Mouse (Mus musculus): ENCODE data around the gene G6pdx.
A peak's percentile ranks its signal among the peaks of the same experiment; 100 is the strongest.

The G6pdx gene

DNA sequence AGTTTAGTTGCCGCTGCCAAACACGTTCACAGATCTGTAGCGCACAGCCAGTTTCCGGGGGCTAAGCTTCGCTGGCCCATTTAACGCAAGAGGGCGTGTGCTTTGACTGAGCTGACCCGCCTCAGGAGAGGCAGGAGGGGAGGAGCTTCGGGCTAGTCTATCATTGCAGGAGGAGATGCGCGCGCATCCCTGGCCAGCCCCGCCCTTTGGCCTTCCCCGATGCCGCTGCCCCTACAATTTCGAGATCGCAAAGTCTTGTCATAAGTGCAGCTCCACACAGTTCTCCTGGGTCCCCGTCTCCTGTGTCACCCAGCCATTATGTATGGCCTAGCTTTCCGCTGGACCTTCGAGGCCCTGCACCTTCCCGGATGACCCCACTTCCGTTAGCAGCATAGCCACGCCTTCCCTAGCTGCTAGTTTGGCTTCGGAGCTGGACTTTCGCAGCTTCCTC lies at the start of gene G6pdx:
TSS of gene G6pdx (minus strand) at position 369 of the 451 bp plus-strand sequence.
- peak; percentile 92 for DNase-seq (ENCODE audit: low read depth, low spot score)

DNA sequence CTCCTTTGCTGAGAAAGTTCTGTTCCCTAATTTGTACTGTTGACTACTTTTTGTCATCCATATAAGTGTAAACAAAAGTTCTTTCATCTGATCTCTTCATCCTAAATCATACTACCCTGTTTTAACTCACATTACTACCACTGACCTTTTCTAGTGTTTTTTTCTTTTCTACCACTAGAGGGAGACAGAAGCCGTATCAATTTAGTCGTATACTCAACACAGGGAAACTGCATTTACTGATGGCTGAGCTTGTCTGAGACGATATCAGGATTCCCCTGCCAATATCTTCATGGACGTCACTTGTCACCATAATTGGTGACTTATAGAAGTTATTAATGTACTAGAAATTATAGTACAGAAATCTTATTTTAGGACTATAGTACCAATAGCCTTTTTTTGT lies 23.8 kb upstream of the G6pdx start:
- DNase-seq (ENCODE audit: low read depth, low spot score), result peak; percentile 34

DNA sequence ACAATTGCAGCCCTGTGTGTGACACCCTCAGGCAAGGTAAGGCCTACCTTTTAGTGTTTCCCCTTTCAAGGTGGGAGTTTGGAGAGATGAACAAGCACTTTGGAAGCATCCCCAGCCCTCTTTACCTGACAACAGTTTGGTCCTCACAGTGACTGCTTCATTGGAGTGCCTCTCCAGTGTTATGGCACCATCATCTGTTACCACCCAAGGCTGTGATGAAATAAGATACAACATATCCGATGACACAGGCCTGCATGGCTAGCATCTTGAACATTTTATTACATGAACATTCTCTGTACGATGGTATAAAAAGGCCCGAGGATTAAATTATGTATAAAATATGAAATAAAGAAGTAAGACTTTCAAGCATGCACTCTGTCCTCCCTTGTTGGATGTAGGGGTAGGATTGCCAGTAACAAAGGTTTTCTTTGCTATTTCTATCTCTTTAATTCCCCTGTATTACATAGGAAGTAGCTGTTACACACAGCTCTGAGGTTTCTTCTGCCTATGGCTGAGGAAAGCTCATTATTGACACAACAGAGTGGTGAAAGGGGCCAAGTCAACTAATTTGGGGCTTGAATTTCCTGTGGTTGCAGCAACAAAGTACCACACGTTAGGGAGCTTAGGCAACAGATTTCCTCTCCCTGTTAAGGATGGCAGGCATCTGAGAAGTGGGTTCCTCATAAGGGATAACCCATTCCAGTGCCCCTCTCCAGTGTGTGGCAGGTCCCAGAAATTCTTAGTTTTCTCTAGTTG lies 22.3 kb upstream of the G6pdx start:
- DNase-seq (ENCODE audit: low read depth, low spot score), result no peak

DNA sequence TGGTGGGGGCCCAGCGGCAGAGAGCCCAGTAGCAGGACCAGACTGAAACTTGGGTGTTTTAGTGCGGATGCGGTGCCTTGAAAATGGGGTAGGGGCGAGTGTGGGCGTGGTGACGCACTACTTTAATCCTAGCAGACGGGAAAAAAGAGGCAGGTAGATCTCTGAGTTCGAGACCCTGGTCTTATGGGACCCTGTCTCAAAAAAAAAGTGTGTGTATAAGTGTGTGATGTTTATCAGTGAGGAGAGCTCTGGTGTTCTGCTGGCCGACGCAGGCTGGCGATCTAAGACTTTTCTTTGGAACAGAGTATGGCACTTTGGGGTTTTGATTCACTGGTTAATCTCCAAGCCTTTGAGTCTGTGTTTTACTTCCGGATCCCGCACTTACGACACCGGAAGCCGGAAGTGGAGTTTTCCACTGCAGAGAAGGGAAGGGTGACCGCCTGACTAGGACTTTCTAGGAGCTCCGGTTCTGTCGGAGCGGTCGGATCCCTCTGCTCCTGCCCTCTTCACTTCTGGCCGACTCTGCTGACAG lies 362 bp upstream of the G6pdx start:
- peak; percentile 87 for DNase-seq (ENCODE audit: low read depth, low spot score)

DNA sequence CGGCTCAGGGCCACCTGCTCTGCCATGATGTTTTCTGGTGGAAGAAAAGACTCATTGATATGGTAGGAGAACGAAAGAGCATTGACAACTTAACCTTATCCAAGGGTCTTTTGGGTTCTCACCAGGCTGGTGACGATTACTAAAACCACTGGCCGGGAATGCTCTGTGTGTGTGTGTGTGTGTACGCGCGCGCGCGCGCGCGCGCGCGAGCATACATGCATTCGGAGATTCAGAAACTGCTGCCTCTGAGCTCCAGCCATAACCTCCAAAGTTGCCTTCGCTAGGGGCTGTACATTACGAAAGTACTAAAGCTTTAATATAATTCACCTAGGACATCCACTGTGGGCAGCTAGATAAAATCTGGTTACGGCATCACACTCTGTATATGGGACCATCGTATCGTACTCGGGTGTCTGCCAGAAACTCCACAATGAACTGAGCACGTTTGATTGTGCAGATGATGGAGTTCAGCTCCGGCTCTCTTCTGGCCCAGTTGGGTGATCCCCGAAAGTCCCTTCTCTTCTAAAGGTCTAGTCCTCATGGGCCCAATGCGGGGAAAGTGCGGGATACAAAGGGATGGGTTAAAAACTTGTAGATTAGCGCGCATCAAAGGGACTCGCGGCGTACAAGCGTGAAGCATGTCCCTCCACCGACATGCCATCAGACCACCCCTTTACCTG lies 708 bp downstream of the G6pdx start:
- peak; percentile 9 for DNase-seq (ENCODE audit: low read depth, low spot score)

DNA sequence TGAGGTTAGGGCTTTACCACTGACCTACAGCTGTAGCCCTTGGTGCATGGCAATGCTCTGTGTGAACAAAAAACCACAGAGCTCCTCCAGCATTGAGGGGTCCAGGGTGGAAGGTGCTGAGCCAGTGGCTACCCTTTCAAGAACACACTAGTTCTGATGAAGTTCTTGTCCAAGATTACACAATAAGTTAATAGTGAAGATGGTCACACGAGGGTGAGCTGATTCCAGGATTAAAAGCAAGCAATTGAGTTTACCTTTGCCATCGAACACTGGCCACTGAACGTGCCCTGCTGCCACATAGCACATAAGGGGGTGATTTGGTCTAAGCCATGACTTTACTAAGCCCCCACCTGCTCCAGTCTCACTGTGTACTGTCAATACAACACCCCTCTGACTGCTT lies 1.9 kb downstream of the G6pdx start:
- no peak for DNase-seq (ENCODE audit: low read depth, low spot score)

DNA sequence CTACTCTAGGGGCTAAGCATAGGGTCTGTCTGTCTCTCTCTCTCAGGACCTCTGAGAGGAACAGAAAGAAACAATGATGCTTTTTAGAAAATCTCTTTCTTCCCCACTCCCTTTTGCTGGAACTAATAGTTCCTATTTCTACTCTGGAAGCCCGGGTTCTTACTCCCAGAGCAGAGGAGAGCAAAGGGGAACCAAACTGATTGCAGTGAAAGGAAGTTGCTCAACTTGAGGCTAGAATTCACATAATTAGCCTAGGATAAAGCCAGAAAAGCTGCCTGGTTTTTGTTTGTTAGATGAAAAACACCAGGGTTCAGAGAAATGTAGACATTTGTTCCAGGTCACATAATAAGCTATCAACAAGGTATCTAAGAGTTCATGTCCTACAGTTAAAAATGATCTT lies 2.7 kb downstream of the G6pdx start:
- no peak for DNase-seq (ENCODE audit: low read depth, low spot score)

DNA sequence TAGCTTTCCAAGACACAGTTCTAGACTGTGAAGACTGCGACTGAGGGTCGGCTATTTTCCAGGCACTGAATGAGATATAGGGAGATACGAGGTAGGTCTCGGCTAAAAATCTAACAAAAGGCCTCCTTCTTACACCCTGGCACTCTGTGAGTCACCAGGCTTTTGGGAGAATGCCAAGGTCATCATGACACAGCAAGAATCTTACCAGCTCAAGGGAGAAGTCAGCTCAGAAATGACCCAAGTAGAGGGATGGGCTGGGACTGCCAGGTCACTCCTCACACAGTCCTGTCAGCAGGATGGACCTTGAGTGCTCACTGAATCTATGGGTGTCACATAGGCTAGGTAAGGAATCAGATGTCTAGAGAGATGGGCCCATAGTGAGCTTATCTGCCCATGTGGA lies 3.8 kb downstream of the G6pdx start:
- DNase-seq (ENCODE audit: low read depth, low spot score), result no peak

DNA sequence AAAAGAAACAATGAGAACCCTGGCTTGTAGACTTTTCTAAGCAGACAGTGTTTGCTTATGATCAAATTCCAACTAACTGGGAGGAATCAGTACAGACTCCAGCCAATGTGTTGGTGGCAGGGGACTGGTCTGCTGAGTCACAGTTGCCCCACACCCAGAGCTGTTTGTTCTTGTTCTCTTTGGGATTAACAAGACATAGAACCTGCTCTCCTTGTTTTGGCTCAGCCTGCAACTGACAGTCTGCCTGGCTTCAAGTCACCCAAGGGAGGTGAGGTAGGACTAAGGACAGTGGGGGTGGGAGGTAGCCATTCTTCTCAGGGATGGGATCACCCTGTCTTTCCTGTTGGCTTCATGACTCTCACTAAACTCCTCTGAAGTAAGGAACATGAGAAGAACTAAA lies 4.6 kb downstream of the G6pdx start:
- DNase-seq (ENCODE audit: low read depth, low spot score), result no peak

DNA sequence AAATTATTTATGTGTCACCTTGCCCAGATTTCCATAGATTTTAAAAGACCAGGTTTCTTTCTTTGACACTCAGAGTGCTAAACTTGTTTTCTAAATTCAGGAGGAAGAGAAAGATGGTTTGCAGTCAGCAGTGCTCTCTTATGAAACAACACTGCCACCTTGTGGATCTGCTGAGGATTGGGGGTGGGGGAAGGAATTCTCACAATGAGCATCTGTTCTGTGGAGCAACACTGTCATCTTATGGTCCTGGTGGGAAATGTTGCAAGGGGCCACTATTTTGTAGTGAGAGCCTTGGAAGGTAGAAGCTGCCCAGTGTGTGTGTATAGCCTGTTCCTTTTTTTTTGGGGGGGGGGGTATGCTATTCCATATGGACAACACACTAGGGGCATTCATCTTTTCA lies 15.6 kb downstream of the G6pdx start:
- peak; percentile 75 for DNase-seq (ENCODE audit: low read depth, low spot score)

DNA sequence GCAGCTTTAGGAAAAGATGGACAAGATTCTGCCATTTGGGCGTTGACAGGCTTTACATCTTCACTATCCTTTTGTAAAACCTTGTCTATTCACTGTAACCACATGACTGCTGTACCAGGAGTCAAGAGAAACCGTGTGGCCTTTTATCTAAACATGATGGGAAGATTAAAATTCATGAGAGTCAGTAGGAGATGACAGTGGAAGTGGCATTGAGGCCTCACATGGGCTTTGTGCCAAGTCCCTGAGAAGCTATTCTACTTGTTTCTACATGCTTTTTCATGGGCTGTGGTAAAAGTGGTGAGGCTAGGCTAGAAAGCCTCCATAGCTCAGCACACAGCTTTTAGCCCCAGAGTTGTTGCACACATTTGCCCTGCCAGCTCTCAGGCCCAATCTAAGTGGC lies 20.7 kb downstream of the G6pdx start:
- DNase-seq (ENCODE audit: low read depth, low spot score), result no peak

DNA sequence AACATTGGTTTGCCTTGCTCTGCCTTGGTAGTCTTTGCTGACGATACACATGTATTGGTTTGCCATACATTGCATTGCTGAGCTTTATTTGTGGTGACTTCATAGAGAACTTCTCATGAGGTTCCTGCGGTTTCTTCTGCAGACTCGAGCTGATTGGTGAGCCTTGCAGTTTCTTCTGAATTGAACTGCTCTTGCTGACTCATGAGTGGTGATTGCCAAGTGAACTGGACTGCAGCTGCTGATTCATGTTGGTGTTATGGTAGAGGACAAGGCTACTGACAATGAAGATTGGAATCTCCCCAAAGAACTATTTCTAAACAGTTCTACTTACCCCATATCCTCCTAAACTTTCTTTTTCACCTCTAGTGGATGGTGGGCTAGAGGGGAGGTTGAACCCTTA lies 28.9 kb downstream of the G6pdx start:
- no peak for DNase-seq (ENCODE audit: low read depth, low spot score)

DNA sequence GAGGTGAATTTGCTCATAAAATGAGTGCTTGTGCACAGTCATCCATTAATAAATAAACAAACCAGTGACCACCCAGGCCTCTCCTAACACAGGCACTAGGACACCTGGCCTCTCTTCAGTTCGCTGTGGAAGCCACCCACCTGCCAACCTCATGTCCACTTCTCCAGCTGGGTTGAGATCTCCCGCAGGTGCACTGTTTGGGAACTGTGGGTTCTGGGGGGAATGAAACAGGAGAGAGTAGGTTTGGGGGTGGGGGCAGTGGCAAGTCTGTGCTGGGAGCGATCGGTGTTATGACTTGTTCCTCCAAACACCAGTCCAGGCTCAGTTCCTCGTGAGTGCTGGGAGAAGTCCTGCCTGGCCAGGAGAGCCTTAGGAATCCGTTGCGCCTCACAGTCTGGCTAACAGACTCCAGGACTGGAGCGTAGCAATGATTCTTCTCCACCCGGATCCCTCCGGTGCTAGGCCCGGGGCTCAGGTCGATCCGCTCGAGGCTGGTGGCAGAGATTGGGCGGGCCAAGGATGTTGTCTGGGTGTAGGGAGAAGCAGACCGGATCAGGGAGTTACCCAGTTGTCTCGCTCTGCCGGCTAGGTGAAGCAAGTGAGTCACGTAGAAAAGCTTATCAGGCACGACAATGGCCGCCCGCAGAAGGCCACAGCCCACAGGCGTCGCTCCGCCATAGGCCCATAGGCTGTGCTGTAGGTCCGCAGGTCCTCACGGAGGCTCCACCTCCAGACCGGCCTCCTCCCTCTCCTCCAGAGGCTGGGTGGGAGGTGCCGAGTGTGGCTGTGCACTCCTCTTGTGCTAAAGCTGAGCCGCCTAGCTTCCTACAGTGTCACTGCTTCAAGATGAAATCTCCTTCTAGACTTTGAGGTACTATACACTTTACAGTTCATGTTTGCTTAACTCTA lies 36.2 kb downstream of the G6pdx start, which contains the start of the genes Fam3a and Ikbkg:
TSS of gene Fam3a (minus strand) at position 738 of the 909 bp plus-strand sequence.
TSS of gene Ikbkg (plus strand) at position 756 of the 909 bp plus-strand sequence.
- DNase-seq (ENCODE audit: low read depth, low spot score), result peak; percentile 95

DNA sequence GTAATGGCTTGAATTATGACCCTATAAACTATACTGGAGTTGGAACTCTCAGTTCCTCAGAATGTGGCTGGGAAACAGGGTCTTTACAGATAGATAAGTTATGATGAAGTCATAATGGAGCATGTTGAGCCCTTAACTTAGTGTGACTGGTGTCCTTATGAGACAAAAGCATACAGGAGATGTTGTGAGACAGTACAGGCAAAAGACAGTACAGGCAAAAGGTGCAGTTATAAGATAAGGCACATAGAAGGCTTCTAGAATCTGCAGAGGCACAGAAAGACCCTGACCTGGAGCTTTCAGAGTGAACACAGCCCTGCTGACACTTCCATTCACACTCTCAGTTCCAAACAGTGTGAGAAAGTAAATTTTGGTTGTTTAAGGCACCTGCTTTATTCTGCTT lies 40.8 kb downstream of the G6pdx start:
- DNase-seq (ENCODE audit: low read depth, low spot score), result no peak

DNA sequence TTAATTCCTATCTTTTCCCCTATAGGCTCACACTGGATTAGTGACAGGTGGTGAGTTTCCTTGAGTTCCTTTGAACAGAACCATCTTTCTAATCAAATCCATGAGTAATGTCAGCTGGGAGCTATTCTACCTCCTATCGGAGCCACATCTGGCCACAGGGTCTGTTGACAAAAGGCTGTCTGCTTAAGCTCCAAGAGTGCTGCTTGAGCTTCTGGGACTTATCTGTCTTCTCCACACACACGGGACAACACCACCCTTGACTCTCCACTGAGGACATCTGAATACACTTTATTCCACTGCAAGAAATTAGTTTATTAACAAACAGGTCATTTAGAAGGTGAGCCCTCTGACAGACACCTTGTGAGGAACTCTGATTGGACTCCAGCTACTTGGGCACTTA lies 44.5 kb downstream of the G6pdx start:
- DNase-seq (ENCODE audit: low read depth, low spot score), result no peak

DNA sequence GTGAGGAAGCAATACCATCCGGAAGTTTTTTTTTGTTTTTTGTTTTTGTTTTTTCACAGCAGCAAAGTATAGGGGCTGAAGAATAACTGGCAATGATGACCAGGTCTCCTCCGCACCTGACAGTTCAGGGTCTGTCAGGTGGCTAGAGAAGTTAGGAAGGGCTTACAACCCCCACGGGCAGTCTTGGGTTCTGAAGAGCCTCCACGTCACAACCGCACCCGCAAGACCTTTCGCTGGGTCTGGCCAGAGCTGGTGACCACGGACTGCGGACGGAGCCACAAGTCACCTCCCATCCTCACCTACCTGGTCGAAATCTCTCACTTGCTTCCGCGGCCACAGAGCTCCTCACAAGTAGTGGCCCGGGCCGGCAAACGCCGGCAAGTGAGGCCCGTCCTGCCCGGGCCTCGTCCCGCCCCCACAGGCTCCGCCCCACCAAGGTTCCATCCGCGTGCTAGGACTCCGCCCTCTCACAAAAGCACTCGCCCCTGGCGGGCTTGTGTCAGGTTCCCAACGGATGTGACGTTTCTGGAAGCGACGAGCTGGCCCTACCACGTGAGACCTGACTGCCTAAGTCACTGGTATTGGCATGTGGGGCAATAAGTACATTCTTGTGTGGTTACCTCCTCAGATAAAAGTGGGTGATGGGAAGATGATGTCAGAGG lies 56.0 kb downstream of the G6pdx start, which contains the start of the genes Ubl4a and Slc10a3:
TSS of gene Ubl4a (minus strand) at position 331 of the 662 bp plus-strand sequence.
TSS of gene Slc10a3 (minus strand) at position 462 of the 662 bp plus-strand sequence.
- peak; percentile 94 for DNase-seq (ENCODE audit: low read depth, low spot score)

DNA sequence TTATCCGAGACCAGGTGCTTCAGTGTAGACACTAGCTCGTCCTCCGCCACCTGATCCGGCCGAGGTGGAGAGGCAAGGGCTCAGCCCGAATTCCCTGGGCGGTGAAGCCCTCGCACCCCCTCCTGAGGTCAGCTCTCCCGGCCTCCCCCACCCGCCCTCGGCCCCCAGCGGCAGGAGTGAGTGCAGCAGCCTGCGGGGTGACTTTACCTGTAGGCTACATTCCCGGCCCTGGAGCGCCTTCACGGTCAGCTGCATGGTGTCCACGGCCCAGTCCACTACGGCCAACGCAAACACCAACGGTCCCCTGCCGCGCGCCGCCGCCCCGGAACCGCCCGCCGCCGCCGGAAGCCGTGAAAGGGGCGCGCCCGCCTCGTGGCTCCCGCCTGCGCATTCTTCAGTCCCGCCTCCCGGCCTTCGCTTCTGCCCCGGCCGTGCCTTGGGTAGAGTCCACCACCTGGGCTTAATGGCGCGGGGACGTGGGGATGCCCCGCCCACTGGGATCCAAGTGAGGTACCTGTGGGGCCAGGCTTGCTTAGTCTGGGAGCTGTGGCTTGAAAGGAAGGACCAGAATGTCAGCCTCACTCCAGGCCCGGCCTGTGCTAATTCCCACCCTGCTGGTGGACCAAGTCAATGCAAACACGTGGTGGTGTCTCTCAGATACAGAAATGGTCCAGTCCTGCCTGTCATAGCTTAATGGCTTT lies 60.6 kb downstream of the G6pdx start:
- DNase-seq (ENCODE audit: low read depth, low spot score), result peak; percentile 69

DNA sequence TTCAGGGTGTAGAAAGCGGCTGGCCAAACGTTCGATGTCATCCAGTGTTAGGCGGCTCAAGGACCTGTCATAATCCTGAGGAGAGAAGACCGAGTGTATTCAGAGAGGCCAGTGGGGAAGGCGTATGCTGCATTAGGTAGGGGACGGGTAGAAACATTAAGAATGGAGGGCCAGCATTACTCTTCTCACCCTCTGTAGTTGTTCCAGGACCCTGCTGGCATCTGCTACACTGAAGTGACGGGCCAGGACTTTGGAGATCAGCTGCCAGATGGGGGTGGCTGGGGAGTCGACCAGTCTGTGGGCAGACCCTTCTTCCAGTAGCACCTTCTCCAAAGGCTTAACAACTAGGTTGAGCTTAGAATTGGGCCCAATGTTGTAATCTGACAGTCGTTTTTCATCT lies 61.5 kb downstream of the G6pdx start:
- DNase-seq (ENCODE audit: low read depth, low spot score), result no peak
